Mouse (Mus musculus): ENCODE data around the gene Tlcd2.

Gene Tlcd2

GRCm38 (mm10) chr11:75519834-75520633 lies 58.5 kb downstream of the Tlcd2 start:
- DNase-seq (ENCODE audit: low spot score in 2 of 2), result no peak

Measured in left cerebral cortex, adult 9 months (tissue).